Mouse (Mus musculus) right cerebral cortex, postnatal 36 days (tissue): ENCODE measurements at regions not wholly inside any gene's neighbourhood (a gene's known extent, or its start where the extent isn't known, plus 50 kb on each side); places are given as distances from the start of the nearest gene placed in this dataset.
"Not testable (repeated sequence)": the region's sequence is repeated elsewhere in the genome, so short reads cannot be mapped to it uniquely, and the experiment has no call there.

ENCODE experiments used
- DNase-seq, 2 experiments: peaks; one replicate each; pipeline ENCODE4 v3.0.0; 2022; ENCODE audit warnings: low spot score in 2 of 2, mixed read lengths in 1 of 2

- DNase-seq = no peak
Observed at GRCm38 (mm10) chr3:4744003-4744402, 1006.6 kb upstream of the Gm8797 start.

GRCm38 (mm10) chr3:4744611-4745010, 1006.0 kb upstream of the Gm8797 start:
- DNase-seq = no peak

- DNase-seq = no peak
Observed at GRCm38 (mm10) chr3:4756099-4756498, 994.5 kb upstream of the Gm8797 start.

GRCm38 (mm10) chr3:4757113-4757512, 993.5 kb upstream of the Gm8797 start:
- DNase-seq = no peak

GRCm38 (mm10) chr3:4763076-4763475, 987.5 kb upstream of the Gm8797 start:
- no peak for DNase-seq

GRCm38 (mm10) chr3:4776632-4777031, 974.0 kb upstream of the Gm8797 start:
- DNase-seq = no peak

- DNase-seq = no peak
Observed at GRCm38 (mm10) chr3:4785160-4785559, 965.4 kb upstream of the Gm8797 start.

- DNase-seq = no peak
Observed at GRCm38 (mm10) chr3:4793141-4793540, 957.5 kb upstream of the Gm8797 start.

GRCm38 (mm10) chr3:4796041-4796908, 954.3 kb upstream of the Gm8797 start:
- no peak for DNase-seq

GRCm38 (mm10) chr3:4796909-4797566, 953.6 kb upstream of the Gm8797 start:
- DNase-seq = peak; percentile 39 to 41

GRCm38 (mm10) chr3:4797567-4797940, 953.1 kb upstream of the Gm8797 start:
- DNase-seq = no peak

- no peak for DNase-seq
Observed at GRCm38 (mm10) chr3:4798366-4798765, 952.2 kb upstream of the Gm8797 start.

GRCm38 (mm10) chr3:4834459-4834858, 916.1 kb upstream of the Gm8797 start:
- DNase-seq = no peak

- no peak for DNase-seq
Observed at GRCm38 (mm10) chr3:4835645-4836044, 915.0 kb upstream of the Gm8797 start.

GRCm38 (mm10) chr3:4836888-4837287, 913.7 kb upstream of the Gm8797 start:
- no peak for DNase-seq

- DNase-seq = no peak
Observed at GRCm38 (mm10) chr3:4854958-4855566, 895.5 kb upstream of the Gm8797 start.

GRCm38 (mm10) chr3:4856571-4856970, 894.0 kb upstream of the Gm8797 start:
- no peak for DNase-seq

GRCm38 (mm10) chr3:4866226-4866625, 884.4 kb upstream of the Gm8797 start:
- DNase-seq = no peak

- no peak for DNase-seq
Observed at GRCm38 (mm10) chr3:4885916-4886315, 864.7 kb upstream of the Gm8797 start.

GRCm38 (mm10) chr3:4893108-4893507, 857.5 kb upstream of the Gm8797 start:
- no peak for DNase-seq

- DNase-seq = no peak
Observed at GRCm38 (mm10) chr3:4895811-4896210, 854.8 kb upstream of the Gm8797 start.

- DNase-seq = not testable (repeated sequence)
Observed at GRCm38 (mm10) chr3:4907556-4907955, 843.0 kb upstream of the Gm8797 start.

- not testable (repeated sequence) for DNase-seq
Observed at GRCm38 (mm10) chr3:4930731-4931130, 819.9 kb upstream of the Gm8797 start.
